Mouse (Mus musculus) thymus, adult 18-20 months (tissue): Measurements from ENCODE around the gene Ccng1.
"Not testable (repeated sequence)": the region's sequence is repeated elsewhere in the genome, so short reads cannot be mapped to it uniquely, and the experiment has no call there.

Experiments
- DNase-seq, 2 experiments: peaks; one replicate each; pipeline ENCODE4 v3.0.0; 2022; ENCODE audit warnings: mixed read lengths in 2 of 2

Ccng1 gene

DNA sequence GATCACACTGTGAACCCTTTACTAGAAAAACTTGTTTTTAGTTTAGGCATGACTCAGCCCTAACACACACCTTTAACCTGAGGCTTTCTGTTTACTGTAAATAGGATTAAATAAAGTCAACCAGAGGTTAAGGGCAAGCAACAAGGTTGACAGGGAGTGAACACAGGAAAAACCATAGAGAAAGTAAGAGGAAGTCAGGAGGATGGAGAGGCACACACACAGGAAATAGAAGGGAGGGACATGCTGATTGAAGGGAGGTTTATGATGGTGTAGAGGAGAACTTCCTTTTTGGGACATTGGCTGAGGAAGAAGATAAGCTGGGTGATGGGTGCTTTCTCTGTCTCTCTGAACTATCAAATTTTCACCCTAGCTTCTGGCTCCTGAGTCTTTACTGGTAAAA lies 36.8 kb downstream of the Ccng1 start:
- DNase-seq, result no peak

GRCm38 (mm10) chr11:40715524-40715923 lies 39.6 kb downstream of the Ccng1 start:
- no peak for DNase-seq

- no peak for DNase-seq
Measured at GRCm38 (mm10) chr11:40713858-40714257, 41.3 kb downstream of the Ccng1 start.

DNA sequence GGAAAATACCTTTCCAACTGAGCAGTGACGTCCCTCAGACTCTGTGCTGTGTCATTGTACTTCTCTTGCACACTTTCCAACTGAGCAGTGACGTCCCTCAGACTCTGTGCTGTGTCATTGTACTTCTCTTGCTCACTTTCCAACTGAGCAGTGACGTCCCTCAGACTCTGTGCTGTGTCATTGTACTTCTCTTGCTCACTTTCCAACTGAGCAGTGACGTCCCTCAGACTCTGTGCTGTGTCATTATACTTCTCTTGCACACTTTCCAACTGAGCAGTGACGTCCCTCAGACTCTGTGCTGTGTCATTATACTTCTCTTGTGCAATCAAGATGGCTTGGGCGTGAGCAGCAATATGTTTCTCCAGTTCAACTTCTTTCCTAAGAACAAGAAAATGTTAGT lies 45.2 kb downstream of the Ccng1 start:
- not testable (repeated sequence) for DNase-seq
